Mouse (Mus musculus) erythroid progenitor cell, adult 5-6 weeks (primary cell): ENCODE measurements around the gene Prr36. TPM values are rescaled to one million over a fixed set of nuclear protein-coding genes. Genes with fewer than 3 reads are reported as not detected.

Experiments
- total RNA-seq, 2 experiments: library from RNA; stranded (forward) in 1 of 2; stranded (reverse) in 1 of 2; fragments of 150-400 nt in 1 of 2; fragments of 186-747, 209-891 nt in 1 of 2; gene quantifications; 2 replicates each; pipeline versions ENCODE4 v1.2.3 to v1.2.4; 2015 to 2017; ENCODE audit warnings: low replicate concordance in 2 of 2

Gene Prr36
- total RNA-seq, 2 experiments from 2014 or later = not detected

Other genes starting within 250 kb of the Prr36 start
- gene Cd209f, start 111.6 kb downstream of the Prr36 start, total RNA-seq (2015; ENCODE audit: low replicate concordance) = 15.1 and 19.8 TPM in 2 replicates
- 6.4 TPM in 1 of 2 replicates, not detected in the other for gene Cd209f, start 111.6 kb downstream of the Prr36 start, total RNA-seq (2017; ENCODE audit: low replicate concordance)
- 4.0 TPM in 1 of 2 replicates, not detected in the other for gene Cd209g, start 83.4 kb downstream of the Prr36 start, total RNA-seq (2015; ENCODE audit: low replicate concordance)
- gene Cd209g, start 83.4 kb downstream of the Prr36 start, total RNA-seq (2017; ENCODE audit: low replicate concordance) = 0.13 and 2.6 TPM in 2 replicates
- 2.9 and 6.1 TPM in 2 replicates for gene Evi5l, start 50.9 kb downstream of the Prr36 start, total RNA-seq (2015; ENCODE audit: low replicate concordance)
- 2.2 and 13.6 TPM in 2 replicates for gene Evi5l, start 50.9 kb downstream of the Prr36 start, total RNA-seq (2017; ENCODE audit: low replicate concordance)
- not detected in 2 replicates for gene Lrrc8e, start 9.4 kb upstream of the Prr36 start, total RNA-seq (2015; ENCODE audit: low replicate concordance)
- 0.76 TPM in 1 of 2 replicates, not detected in the other for gene Lrrc8e, start 9.4 kb upstream of the Prr36 start, total RNA-seq (2017; ENCODE audit: low replicate concordance)
- 25.2 and 25.6 TPM in 2 replicates for gene Map2k7, start 21.3 kb upstream of the Prr36 start, total RNA-seq (2015; ENCODE audit: low replicate concordance)
- 16.9 and 20.3 TPM in 2 replicates for gene Map2k7, start 21.3 kb upstream of the Prr36 start, total RNA-seq (2017; ENCODE audit: low replicate concordance)
- gene Gm49320, start 21.4 kb upstream of the Prr36 start, total RNA-seq (2015; ENCODE audit: low replicate concordance) = 2.5 TPM in 1 of 2 replicates, not detected in the other
- not detected in 2 replicates for gene Gm49320, start 21.4 kb upstream of the Prr36 start, total RNA-seq (2017; ENCODE audit: low replicate concordance)
- gene Tgfbr3l, start 30.8 kb upstream of the Prr36 start, total RNA-seq (2015; ENCODE audit: low replicate concordance) = not detected in 2 replicates
- gene Tgfbr3l, start 30.8 kb upstream of the Prr36 start, total RNA-seq (2017; ENCODE audit: low replicate concordance) = not detected in 2 replicates
- gene Snapc2, start 35.6 kb upstream of the Prr36 start, total RNA-seq (2015; ENCODE audit: low replicate concordance) = 4.2 and 10.5 TPM in 2 replicates
- gene Snapc2, start 35.6 kb upstream of the Prr36 start, total RNA-seq (2017; ENCODE audit: low replicate concordance) = 3.2 and 6.7 TPM in 2 replicates
- not detected in 2 replicates for gene Ctxn1, start 41.8 kb upstream of the Prr36 start, total RNA-seq (2015; ENCODE audit: low replicate concordance)
- gene Ctxn1, start 41.8 kb upstream of the Prr36 start, total RNA-seq (2017; ENCODE audit: low replicate concordance) = 1.1 TPM in 1 of 2 replicates, not detected in the other
- gene Timm44, start 58.5 kb upstream of the Prr36 start, total RNA-seq (2015; ENCODE audit: low replicate concordance) = 30.6 and 42.9 TPM in 2 replicates
- 28.4 and 36.9 TPM in 2 replicates for gene Timm44, start 58.5 kb upstream of the Prr36 start, total RNA-seq (2017; ENCODE audit: low replicate concordance)
- 12.6 and 23.4 TPM in 2 replicates for gene Ccl25, start 107.8 kb upstream of the Prr36 start, total RNA-seq (2015; ENCODE audit: low replicate concordance)
- gene Ccl25, start 107.8 kb upstream of the Prr36 start, total RNA-seq (2017; ENCODE audit: low replicate concordance) = 7.1 and 17.3 TPM in 2 replicates
- 51.2 and 69.2 TPM in 2 replicates for gene Elavl1, start 108.0 kb upstream of the Prr36 start, total RNA-seq (2015; ENCODE audit: low replicate concordance)
- 45.0 and 55.6 TPM in 2 replicates for gene Elavl1, start 108.0 kb upstream of the Prr36 start, total RNA-seq (2017; ENCODE audit: low replicate concordance)